Mouse (Mus musculus): ENCODE data around the gene Coa5. TPM values are rescaled to one million over a fixed set of nuclear protein-coding genes. Genes with fewer than 3 reads are reported as not detected.
A peak's percentile ranks its signal among the peaks of the same experiment; 100 is the strongest.

Gene Coa5
- total RNA-seq (2014; rRNA removed) (50.4 and 52.2 TPM in 2 replicates), polyA plus RNA-seq (2015; fragmentation: Nextera tagmentation; extraction: Ambion mirVana) (42.9 and 44.5 TPM in 2 replicates)

- no peaks in the 10 kb centered on the region for H3K9me3 ChIP-seq (ENCODE audit: low read length)
- peak within 1 kb of the TSS; percentile 91 for H3K9ac ChIP-seq (replicated peaks; ENCODE audit: low read length, poor library complexity, severe bottlenecking)
- peak within 1 kb of the TSS; percentile 95 for H3K4me3 ChIP-seq (ENCODE audit: low read depth, low read length)
- peaks cover 20% of the 10 kb centered on the region for H3K4me1 ChIP-seq (ENCODE audit: insufficient read depth, low read length)
- peak within 1 kb of the TSS; percentile 92 for H3K4me2 ChIP-seq (ENCODE audit: low read depth, low read length, poor library complexity, severe bottlenecking)
- peak; percentile 98 for DNase-seq (ENCODE audit: low spot score)
- 2% methylated on average over 57 of the region's 57 CpGs for WGBS
- TF ChIP-seq CTCF (IDR thresholded peaks at IDR 0.05), result peak; percentile 38; the same call in 1 of the 2 replicates
- H3K27ac ChIP-seq (ENCODE audit: low read depth, low read length), result peak within 1 kb of the TSS; percentile 80
- H3K36me3 ChIP-seq (ENCODE audit: insufficient read depth, low read length), result peaks cover 29% of the 10 kb centered on the region
- no peaks in the 10 kb centered on the region for H3K27me3 ChIP-seq (ENCODE audit: insufficient read depth, low read length)
- peak; percentile 97 for ATAC-seq (ENCODE audit: low FRiP score)
Observed at GRCm38 (mm10) chr1:37429366-37430296, at the start of gene Coa5, which contains the start of gene Unc50. Coa5 (minus strand) TSS chr1:37430103. Unc50 (plus strand) TSS chr1:37430139.

DNA sequence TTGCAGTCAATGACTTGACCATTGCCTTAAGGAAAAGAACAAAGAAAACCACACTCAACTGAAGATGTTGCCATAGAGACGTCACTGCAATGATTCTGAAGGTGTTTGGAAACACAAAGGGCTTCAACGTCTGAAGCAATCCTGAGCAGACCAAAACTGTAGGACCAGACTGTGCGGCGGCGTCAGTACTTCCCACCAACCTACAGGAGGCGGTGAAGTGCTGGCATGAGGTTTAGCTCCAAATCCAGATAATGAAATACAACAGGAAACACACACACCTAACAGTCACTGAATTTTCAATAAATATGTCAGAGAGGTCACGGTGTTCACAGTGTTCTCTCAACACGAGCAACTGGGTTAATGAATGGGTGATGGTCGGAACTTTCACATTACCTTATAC, 49.2 kb upstream of the Coa5 start:
- peak; percentile 44 for DNase-seq (ENCODE audit: low spot score)
- no peak overlapping the region for H3K9ac ChIP-seq (replicated peaks; ENCODE audit: low read length, poor library complexity, severe bottlenecking)
- H3K4me3 ChIP-seq (ENCODE audit: low read depth, low read length), result no peak overlapping the region
- no peaks in the 10 kb centered on the region for H3K9me3 ChIP-seq (ENCODE audit: low read length)
- 65% methylated on average over 9 of the region's 9 CpGs for WGBS
- no peaks in the 10 kb centered on the region for H3K4me1 ChIP-seq (ENCODE audit: insufficient read depth, low read length)
- H3K27me3 ChIP-seq (ENCODE audit: insufficient read depth, low read length), result no peaks in the 10 kb centered on the region
- ATAC-seq (ENCODE audit: low FRiP score), result no peak
- peak; percentile 59 for TF ChIP-seq CTCF (IDR thresholded peaks at IDR 0.05)
- no peak overlapping the region for H3K4me2 ChIP-seq (ENCODE audit: low read depth, low read length, poor library complexity, severe bottlenecking)
- no peak overlapping the region for H3K27ac ChIP-seq (ENCODE audit: low read depth, low read length)
- no peaks in the 10 kb centered on the region for H3K36me3 ChIP-seq (ENCODE audit: insufficient read depth, low read length)

- H3K4me1 ChIP-seq (ENCODE audit: insufficient read depth, low read length), result no peaks in the 10 kb centered on the region
- H3K27ac ChIP-seq (ENCODE audit: low read depth, low read length), result no peak overlapping the region
- no peaks in the 10 kb centered on the region for H3K27me3 ChIP-seq (ENCODE audit: insufficient read depth, low read length)
- no peak for TF ChIP-seq CTCF (IDR thresholded peaks at IDR 0.05)
- DNase-seq (ENCODE audit: low spot score) (no peak), ATAC-seq (ENCODE audit: low FRiP score) (no peak)
- WGBS, result 68% methylated on average over 7 of the region's 7 CpGs
- H3K36me3 ChIP-seq (ENCODE audit: insufficient read depth, low read length), result no peaks in the 10 kb centered on the region
- no peak overlapping the region for H3K4me3 ChIP-seq (ENCODE audit: low read depth, low read length)
- H3K4me2 ChIP-seq (ENCODE audit: low read depth, low read length, poor library complexity, severe bottlenecking), result no peak overlapping the region
- no peak overlapping the region for H3K9ac ChIP-seq (replicated peaks; ENCODE audit: low read length, poor library complexity, severe bottlenecking)
- H3K9me3 ChIP-seq (ENCODE audit: low read length), result no peaks in the 10 kb centered on the region
Observed at GRCm38 (mm10) chr1:37478416-37478815, 48.5 kb upstream of the Coa5 start.

DNA sequence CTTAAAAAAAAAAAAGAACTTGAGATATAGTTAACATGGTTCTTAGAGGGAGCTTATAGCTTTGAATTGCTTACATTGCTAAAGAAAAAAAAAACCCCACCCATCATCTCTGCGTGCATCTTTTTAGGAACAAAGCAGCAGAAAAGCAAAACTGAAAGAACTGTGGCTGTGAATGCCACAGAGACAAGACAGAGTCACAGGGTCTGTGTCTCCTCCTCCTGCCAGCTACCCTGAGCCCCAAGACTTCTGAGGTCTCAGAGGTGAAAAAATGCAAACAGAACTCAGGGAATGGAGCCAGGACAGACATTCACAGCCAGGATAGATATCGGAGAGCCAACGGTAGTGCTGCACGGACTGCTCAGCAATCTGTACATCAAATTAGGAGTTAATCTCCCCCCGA, 48.0 kb upstream of the Coa5 start:
- 68% methylated on average over 5 of the region's 5 CpGs for WGBS
- Histone ChIP-seq H3K27me3 (ENCODE audit: insufficient read depth, low read length) (no peaks in the 10 kb centered on the region), H3K9me3 (ENCODE audit: low read length) (no peaks in the 10 kb centered on the region), H3K4me2 (ENCODE audit: low read depth, low read length, poor library complexity, severe bottlenecking) (no peak overlapping the region), H3K9ac (replicated peaks; ENCODE audit: low read length, poor library complexity, severe bottlenecking) (no peak overlapping the region), H3K4me1 (ENCODE audit: insufficient read depth, low read length) (no peaks in the 10 kb centered on the region), H3K36me3 (ENCODE audit: insufficient read depth, low read length) (no peaks in the 10 kb centered on the region), H3K4me3 (ENCODE audit: low read depth, low read length) (no peak overlapping the region), H3K27ac (ENCODE audit: low read depth, low read length) (no peak overlapping the region)
- no peak for DNase-seq (ENCODE audit: low spot score)
- no peak for TF ChIP-seq CTCF (IDR thresholded peaks at IDR 0.05)
- no peak for ATAC-seq (ENCODE audit: low FRiP score)

GRCm38 (mm10) chr1:37477250-37477649, 47.3 kb upstream of the Coa5 start:
- Histone ChIP-seq H3K9ac (replicated peaks; ENCODE audit: low read length, poor library complexity, severe bottlenecking) (no peak overlapping the region), H3K27me3 (ENCODE audit: insufficient read depth, low read length) (no peaks in the 10 kb centered on the region), H3K36me3 (ENCODE audit: insufficient read depth, low read length) (no peaks in the 10 kb centered on the region), H3K9me3 (ENCODE audit: low read length) (no peaks in the 10 kb centered on the region), H3K27ac (ENCODE audit: low read depth, low read length) (no peak overlapping the region), H3K4me2 (ENCODE audit: low read depth, low read length, poor library complexity, severe bottlenecking) (no peak overlapping the region), H3K4me1 (ENCODE audit: insufficient read depth, low read length) (no peaks in the 10 kb centered on the region), H3K4me3 (ENCODE audit: low read depth, low read length) (no peak overlapping the region)
- DNase-seq (ENCODE audit: low spot score), result no peak
- no peak for TF ChIP-seq CTCF (IDR thresholded peaks at IDR 0.05)
- no peak for ATAC-seq (ENCODE audit: low FRiP score)
- WGBS, result 94% methylated on average over 5 of the region's 5 CpGs

GRCm38 (mm10) chr1:37475312-37475711, 45.4 kb upstream of the Coa5 start:
- H3K9me3 ChIP-seq (ENCODE audit: low read length), result no peaks in the 10 kb centered on the region
- DNase-seq (ENCODE audit: low spot score) (no peak), ATAC-seq (ENCODE audit: low FRiP score) (no peak)
- H3K36me3 ChIP-seq (ENCODE audit: insufficient read depth, low read length), result no peaks in the 10 kb centered on the region
- 90% methylated on average over 3 of the region's 3 CpGs for WGBS
- no peak for TF ChIP-seq CTCF (IDR thresholded peaks at IDR 0.05)
- no peaks in the 10 kb centered on the region for H3K27me3 ChIP-seq (ENCODE audit: insufficient read depth, low read length)
- H3K4me3 ChIP-seq (ENCODE audit: low read depth, low read length), result no peak overlapping the region
- no peaks in the 10 kb centered on the region for H3K4me1 ChIP-seq (ENCODE audit: insufficient read depth, low read length)
- no peak overlapping the region for H3K4me2 ChIP-seq (ENCODE audit: low read depth, low read length, poor library complexity, severe bottlenecking)
- H3K9ac ChIP-seq (replicated peaks; ENCODE audit: low read length, poor library complexity, severe bottlenecking), result no peak overlapping the region
- H3K27ac ChIP-seq (ENCODE audit: low read depth, low read length), result no peak overlapping the region
